Mouse (Mus musculus): ENCODE data around the gene Crybg1.
"Not testable (repeated sequence)": the region's sequence is repeated elsewhere in the genome, so short reads cannot be mapped to it uniquely, and the experiment has no call there.

Crybg1 gene

GRCm38 (mm10) chr10:44004221-44004751, 144.4 kb downstream of the Crybg1 start:
- DNase-seq, result peak; percentile 35

- DNase-seq, result peak; percentile 52
Measured at GRCm38 (mm10) chr10:44003551-44004151, 145.0 kb downstream of the Crybg1 start.

DNA sequence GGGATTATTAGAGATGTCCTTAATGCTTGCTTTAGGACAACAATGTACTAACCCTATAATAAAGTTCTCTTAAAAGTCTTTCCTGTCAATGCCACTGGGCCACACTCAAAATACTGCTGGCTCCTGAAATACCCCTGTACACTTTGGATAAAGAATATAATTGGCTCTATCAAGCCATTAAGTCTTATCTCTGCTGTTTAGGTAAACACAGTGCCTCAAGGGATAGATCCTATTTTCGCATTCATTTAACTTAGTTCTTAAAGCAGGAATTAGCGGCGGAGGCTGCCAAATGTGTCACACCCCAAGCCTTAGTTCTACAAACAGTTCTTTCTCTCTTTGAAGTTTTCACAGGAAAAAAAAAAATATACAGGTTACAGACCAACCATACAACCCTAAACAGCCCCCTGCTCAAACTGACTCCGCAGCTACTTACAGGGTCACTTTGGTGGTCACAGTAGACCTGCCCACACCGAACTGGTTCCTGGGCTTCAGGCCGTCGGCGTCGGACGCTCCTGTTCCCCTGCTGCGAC, 145.6 kb downstream of the Crybg1 start:
- DNase-seq, result no peak

GRCm38 (mm10) chr10:44002004-44002940, 146.4 kb downstream of the Crybg1 start:
- DNase-seq, result peak; percentile 30

DNA sequence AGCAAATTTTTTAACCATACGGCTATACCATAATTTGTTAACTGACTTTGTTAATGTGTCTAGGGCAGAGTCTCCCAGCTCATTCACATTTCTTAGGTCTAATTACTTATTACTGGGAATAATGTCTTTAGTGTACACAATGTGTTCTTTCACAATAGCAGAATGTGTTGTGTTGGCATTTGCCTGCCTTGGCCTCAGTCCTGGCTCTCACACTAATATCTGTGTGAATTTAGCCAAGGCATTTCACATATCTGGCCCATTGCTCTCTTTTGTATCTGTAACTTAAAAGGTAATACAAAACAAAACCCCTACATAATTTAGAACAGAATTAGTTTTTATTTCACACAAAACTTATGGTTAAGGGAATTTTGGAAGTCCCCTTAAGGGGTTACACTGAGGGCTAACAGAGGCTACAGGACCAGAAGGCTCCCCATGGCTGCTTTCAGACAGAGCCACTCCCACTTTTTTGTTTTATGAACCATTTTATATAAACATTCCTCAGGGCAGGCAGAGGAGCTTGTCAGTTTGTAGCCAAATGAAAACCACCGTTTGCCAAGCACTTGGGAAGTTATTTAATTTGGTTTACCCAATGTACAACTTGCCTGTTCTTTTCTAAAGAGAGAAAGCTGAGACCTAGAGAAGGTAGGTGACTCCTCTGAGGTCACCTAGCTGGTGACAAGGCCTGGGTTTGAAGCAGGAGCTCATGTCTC, 148.3 kb downstream of the Crybg1 start:
- no peak for DNase-seq

- DNase-seq, result no peak
Measured at GRCm38 (mm10) chr10:43998503-43999082, 150.1 kb downstream of the Crybg1 start.

- no peak for DNase-seq
Measured at GRCm38 (mm10) chr10:43998023-43998422, 150.6 kb downstream of the Crybg1 start.

- no peak for DNase-seq
Measured at GRCm38 (mm10) chr10:43997276-43997675, 151.4 kb downstream of the Crybg1 start.

- no peak for DNase-seq
Measured at GRCm38 (mm10) chr10:43995858-43996650, 152.6 kb downstream of the Crybg1 start.

DNA sequence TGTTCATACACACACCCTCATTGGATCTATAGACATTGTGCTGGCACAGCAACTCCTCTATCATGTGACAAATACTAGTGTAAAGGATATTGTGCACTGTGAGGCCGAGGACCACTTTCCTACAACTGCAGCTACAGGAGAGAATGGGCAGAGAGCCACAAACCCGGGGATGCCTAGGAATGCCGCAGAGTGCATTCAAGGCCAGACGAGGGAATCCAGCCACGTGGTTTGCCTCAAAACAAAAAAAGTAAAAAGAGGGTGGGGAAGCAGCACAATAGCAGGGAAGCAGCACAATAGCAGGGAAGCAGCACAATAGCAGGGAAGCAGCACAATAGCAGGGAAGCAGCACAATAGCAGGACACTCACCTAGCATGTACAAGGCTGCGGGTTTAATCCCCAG, 155.5 kb downstream of the Crybg1 start:
- DNase-seq, result no peak

GRCm38 (mm10) chr10:43992506-43992905, 156.1 kb downstream of the Crybg1 start:
- DNase-seq, result no peak

- DNase-seq, result no peak
Measured at GRCm38 (mm10) chr10:43991268-43991667, 157.4 kb downstream of the Crybg1 start.

- no peak for DNase-seq
Measured at GRCm38 (mm10) chr10:43983866-43984265, 164.8 kb downstream of the Crybg1 start.

GRCm38 (mm10) chr10:43983241-43983640, 165.4 kb downstream of the Crybg1 start:
- peak; percentile 38 for DNase-seq

GRCm38 (mm10) chr10:43982470-43982869, 166.2 kb downstream of the Crybg1 start:
- DNase-seq, result no peak

DNA sequence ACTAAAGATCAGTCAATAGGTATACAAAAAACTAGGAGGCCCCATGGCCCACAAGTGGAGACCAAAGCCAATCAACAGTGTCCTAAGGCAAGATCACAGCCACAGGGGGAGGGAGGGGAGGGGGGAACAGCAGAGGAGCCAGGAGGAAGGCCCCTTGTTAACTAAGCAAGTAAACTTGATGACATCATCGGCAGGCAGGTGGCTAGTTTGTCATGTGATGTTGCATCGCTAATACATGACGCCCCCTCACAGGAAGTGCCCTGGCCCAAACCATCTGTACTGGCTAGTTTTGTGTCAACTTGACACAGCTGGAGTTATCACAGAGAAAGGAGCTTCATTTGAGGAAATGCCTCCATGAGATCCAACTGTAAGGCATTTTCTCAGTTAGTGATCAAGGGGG, 167.9 kb downstream of the Crybg1 start:
- DNase-seq, result not testable (repeated sequence)

- no peak for DNase-seq
Measured at GRCm38 (mm10) chr10:43980080-43980479, 168.6 kb downstream of the Crybg1 start.

DNA sequence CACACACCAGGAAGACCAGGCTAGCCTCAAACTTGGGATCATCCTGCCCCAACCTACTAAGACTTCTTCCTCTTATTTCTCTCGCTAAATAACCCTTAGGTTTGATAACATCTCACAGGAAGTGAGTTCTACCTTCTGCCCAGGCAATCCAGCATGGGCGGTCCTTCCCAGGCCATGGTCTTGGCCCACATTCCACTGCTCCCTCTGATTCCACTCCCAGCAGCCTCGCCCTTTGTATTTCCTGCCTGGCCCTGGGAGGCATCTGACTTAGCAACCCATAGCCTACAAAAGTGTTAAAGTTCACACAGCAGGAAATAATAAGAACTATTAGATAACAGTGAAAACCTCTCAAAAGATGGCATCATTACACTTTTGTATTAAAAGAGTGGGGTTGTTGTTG, 171.3 kb downstream of the Crybg1 start:
- peak; percentile 56 for DNase-seq

DNA sequence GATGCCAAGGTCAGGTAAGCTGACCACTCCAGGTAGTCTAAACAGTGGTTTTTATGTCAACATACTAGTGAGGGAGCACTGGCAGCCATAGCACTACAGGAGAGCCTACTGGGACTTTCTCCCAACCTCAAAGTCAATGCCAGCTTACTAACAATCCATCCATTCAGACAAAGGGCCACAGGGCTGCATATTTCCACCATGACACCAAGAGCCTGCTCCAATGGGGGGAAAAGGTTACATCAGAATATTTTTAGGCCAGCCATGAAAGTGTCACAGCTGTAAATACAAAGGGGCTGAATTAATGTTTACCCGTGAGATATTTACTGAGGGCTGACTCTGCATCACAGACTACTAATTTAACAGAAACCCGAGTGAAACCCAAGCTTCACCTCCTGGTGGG, 175.4 kb downstream of the Crybg1 start:
- DNase-seq, result peak; percentile 24

- no peak for DNase-seq
Measured at GRCm38 (mm10) chr10:43964943-43965342, 183.7 kb downstream of the Crybg1 start.

GRCm38 (mm10) chr10:43953942-43954341, 194.7 kb downstream of the Crybg1 start:
- no peak for DNase-seq

DNA sequence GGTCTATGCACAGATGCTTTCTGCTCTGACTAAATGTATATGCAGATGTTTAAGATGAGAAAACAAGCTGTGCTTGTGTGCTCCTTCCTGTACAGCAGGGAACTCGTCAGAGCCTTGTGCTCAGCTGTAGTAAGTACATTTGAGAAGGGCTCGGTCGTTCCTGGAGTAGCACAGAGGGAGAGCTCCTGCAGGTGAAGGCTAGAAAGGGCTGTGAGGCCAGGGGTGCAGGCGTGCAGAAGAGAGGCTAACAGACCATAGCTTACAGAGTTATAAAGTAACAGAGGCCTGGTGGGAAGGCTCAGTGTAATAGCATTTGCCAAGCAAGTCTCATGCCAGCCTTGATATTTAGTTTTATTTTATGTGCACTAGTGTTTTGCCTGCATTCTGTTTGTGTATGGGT, 203.2 kb downstream of the Crybg1 start:
- peak; percentile 15 for DNase-seq

Measured in kidney, adult 11 months (tissue).